10 mouse cellular contexts compared by ENCODE assay signal in genomic region chr5:129730344-129730743, GRCm38 (mm10). TPM values are rescaled to one million over a fixed set of nuclear protein-coding genes. Genes with fewer than 3 reads are reported as not detected.
DNase-seq lines count a peak whose midpoint lies in the region; ATAC-seq and TF ChIP-seq lines count a peak whose summit lies in the region.
"Had no signal": no experiment of that assay in that cellular context is flagged by ENCODE, and none has a peak within 500 bp of the region (broad histone marks: within the 10 kb centered on the region; RNA-seq: fewer than 3 reads in every experiment).

No protein-coding gene starts in this region.

- peak overlapping the region; percentile 29; the same call in 1 of the 2 replicates for H3K27ac ChIP-seq in hindbrain, embryonic 16.5 days (ENCODE audit: low read depth, low read length)
- no peak overlapping the region; the same call in 1 of the 2 replicates for H3K27ac ChIP-seq in lung, postnatal 0 days (ENCODE audit: low read length)
- H3K27ac ChIP-seq in midbrain, embryonic 11.5 days (ENCODE audit: low read depth, low read length) = no peak overlapping the region
- H3K27ac ChIP-seq: neural tube, embryonic 12.5 days had no signal

- DNase-seq in G1E (ENCODE audit: low spot score) = peak; percentile 4
- DNase-seq in adrenal gland, adult 2 months = peak; percentile 76
- DNase-seq in fibroblast of lung, adult 2 months (ENCODE audit: low read depth) = peak; percentile 73
- peak; percentile 32 for DNase-seq in lung, postnatal 0 days (ENCODE audit: low spot score)
- DNase-seq in frontal cortex, adult 2 months (ENCODE audit: extremely low spot score in 1 of 2, low spot score in 1 of 2) = no peak
- DNase-seq in midbrain, embryonic 11.5 days (ENCODE audit: low spot score, missing footprints) = no peak
- DNase-seq in thymus, adult 18-20 months = no peak

- TF ChIP-seq CTCF in G1E (IDR thresholded peaks at IDR 0.05; ENCODE audit: low read depth, low read length) = no peak
- TF ChIP-seq CTCF in lung, postnatal 0 days (IDR thresholded peaks at IDR 0.05) = no peak

- H3K4me2 ChIP-seq in hindbrain, embryonic 16.5 days (ENCODE audit: low read length) = no peak overlapping the region
- H3K4me2 ChIP-seq in lung, postnatal 0 days (replicated peaks; ENCODE audit: low read depth, low read length) = no peak overlapping the region
- no peak overlapping the region for H3K4me2 ChIP-seq in midbrain, embryonic 11.5 days
- H3K4me2 ChIP-seq: neural tube, embryonic 12.5 days had no signal

- no peak for TF ChIP-seq EP300 in lung, postnatal 0 days (IDR thresholded peaks at IDR 0.05)

- H3K9me3 ChIP-seq in G1E (replicated peaks) = no peaks in the 10 kb centered on the region
- no peaks in the 10 kb centered on the region for H3K9me3 ChIP-seq in hindbrain, embryonic 16.5 days (ENCODE audit: control insufficient read depth, low read length)
- H3K9me3 ChIP-seq in lung, postnatal 0 days (ENCODE audit: low read length) = no peaks in the 10 kb centered on the region
- H3K9me3 ChIP-seq in midbrain, embryonic 11.5 days (ENCODE audit: control insufficient read depth, low read length) = no peaks in the 10 kb centered on the region
- H3K9me3 ChIP-seq: neural tube, embryonic 12.5 days had no signal

- H3K36me3 ChIP-seq in G1E (replicated peaks) = peaks cover 51% of the 10 kb centered on the region
- H3K36me3 ChIP-seq in hindbrain, embryonic 16.5 days (ENCODE audit: control insufficient read depth, insufficient read depth, low read length) = no peaks in the 10 kb centered on the region
- no peaks in the 10 kb centered on the region for H3K36me3 ChIP-seq in lung, postnatal 0 days (ENCODE audit: insufficient read depth, low read length)
- H3K36me3 ChIP-seq in midbrain, embryonic 11.5 days (ENCODE audit: control insufficient read depth, insufficient read depth, low read length) = no peaks in the 10 kb centered on the region
- H3K36me3 ChIP-seq: neural tube, embryonic 12.5 days had no signal

- peak; percentile 32; the same call in 1 of the 2 replicates for ATAC-seq in G1E (ENCODE audit: extremely low read depth, insufficient number of reproducible peaks, low FRiP score, poor library complexity, severe bottlenecking)
- no peak for ATAC-seq in hindbrain, embryonic 16.5 days
- peak; percentile 41 for ATAC-seq in lung, postnatal 0 days
- ATAC-seq in midbrain, embryonic 11.5 days (ENCODE audit: low FRiP score) = no peak

- H3K9ac ChIP-seq in hindbrain, embryonic 16.5 days (ENCODE audit: low read depth, low read length) = no peak overlapping the region; the same call in 1 of the 2 replicates
- 0 out of 2 replicates have a peak overlapping the region, but pooled peaks have one; percentile 2 for H3K9ac ChIP-seq in lung, postnatal 0 days (replicated peaks; ENCODE audit: low read depth)
- no peak overlapping the region for H3K9ac ChIP-seq in midbrain, embryonic 11.5 days (ENCODE audit: low read length)
- H3K9ac ChIP-seq: neural tube, embryonic 12.5 days had no signal

- WGBS in hindbrain, embryonic 16.5 days = 89% methylated on average over 11 of the region's 11 CpGs
- 50% methylated on average over 11 of the region's 11 CpGs for WGBS in lung, postnatal 0 days
- 90% methylated on average over 11 of the region's 11 CpGs for WGBS in midbrain, embryonic 11.5 days

- H3K27me3 ChIP-seq in G1E (ENCODE audit: insufficient read depth, low read length) = no peaks in the 10 kb centered on the region
- H3K27me3 ChIP-seq in hindbrain, embryonic 16.5 days (replicated peaks; ENCODE audit: control insufficient read depth, insufficient read depth, low read length) = no peaks in the 10 kb centered on the region
- H3K27me3 ChIP-seq in lung, postnatal 0 days (replicated peaks; ENCODE audit: insufficient read depth, low read length) = no peaks in the 10 kb centered on the region
- H3K27me3 ChIP-seq in midbrain, embryonic 11.5 days (ENCODE audit: control insufficient read depth, insufficient read depth, low read length) = no peaks in the 10 kb centered on the region
- H3K27me3 ChIP-seq: neural tube, embryonic 12.5 days had no signal

- H3K4me1 ChIP-seq in G1E (ENCODE audit: insufficient read depth, low read depth, low read length) = peaks cover 53% of the 10 kb centered on the region
- H3K4me1 ChIP-seq in hindbrain, embryonic 16.5 days (ENCODE audit: control insufficient read depth, insufficient read depth, low read depth, low read length) = peaks cover 11% of the 10 kb centered on the region
- peaks cover 10% of the 10 kb centered on the region for H3K4me1 ChIP-seq in lung, postnatal 0 days (ENCODE audit: insufficient read depth, low read depth, low read length)
- no peaks in the 10 kb centered on the region; the same call in 1 of the 2 replicates for H3K4me1 ChIP-seq in midbrain, embryonic 11.5 days (ENCODE audit: control insufficient read depth, insufficient read depth, low read length)

- H3K4me3 ChIP-seq in G1E (ENCODE audit: low read depth, low read length) = peak overlapping the region; percentile 47; the same call in 1 of the 2 replicates
- H3K4me3 ChIP-seq in hindbrain, embryonic 16.5 days (ENCODE audit: low read length) = no peak overlapping the region
- H3K4me3 ChIP-seq in lung, postnatal 0 days (ENCODE audit: low read depth, low read length) = no peak overlapping the region
- no peak overlapping the region for H3K4me3 ChIP-seq in midbrain, embryonic 11.5 days (ENCODE audit: low read depth, low read length)
- H3K4me3 ChIP-seq: neural tube, embryonic 12.5 days had no signal

RNA-seq across cellular contexts. Expression of gene Nipsnap2, which starts 5.5 kb away (rescaled TPM):
- total RNA-seq in G1E (2014; fragmentation: Nextera tagmentation) = 76.7 and 101 TPM in 2 replicates
- 59.9 TPM in 2 replicates for total RNA-seq in G1E (2017)
- polyA plus RNA-seq in G1E (2012) = 41.5 and 56.0 TPM in 2 replicates
- 100 to 1,000 TPM; 121 to 123 TPM for total RNA-seq in adrenal gland, adult 2 months (2021)
- 35.0 and 44.8 TPM in 2 replicates for polyA plus RNA-seq in adrenal gland, adult 2 months (2012; rRNA removed)
- polyA plus RNA-seq in hindbrain, embryonic 16.5 days (2015; fragmentation: Nextera tagmentation; extraction: Ambion mirVana) = 96.4 and 98.7 TPM in 2 replicates
- 99.8 and 102 TPM in 2 replicates for polyA plus RNA-seq in lung, postnatal 0 days (2015; fragmentation: Nextera tagmentation; extraction: Ambion mirVana)
- polyA plus RNA-seq in frontal cortex, adult 2 months (2012; rRNA removed) = 118 and 124 TPM in 2 replicates
- 83.6 and 89.0 TPM in 2 replicates for polyA plus RNA-seq in midbrain, embryonic 11.5 days (2014; fragmentation: Nextera tagmentation; extraction: Ambion mirVana)

RNA-seq across cellular contexts. Expression of gene Mrps17, which starts 15.0 kb away (rescaled TPM):
- 138 and 144 TPM in 2 replicates for total RNA-seq in G1E (2014; fragmentation: Nextera tagmentation)
- 146 and 158 TPM in 2 replicates for total RNA-seq in G1E (2017)
- 17.0 and 42.2 TPM in 2 replicates for polyA plus RNA-seq in G1E (2012)
- total RNA-seq in adrenal gland, adult 2 months (2021) = 10 to 100 TPM; 88.0 to 94.4 TPM
- polyA plus RNA-seq in adrenal gland, adult 2 months (2012; rRNA removed) = 52.1 and 61.4 TPM in 2 replicates
- 171 and 176 TPM in 2 replicates for polyA plus RNA-seq in hindbrain, embryonic 16.5 days (2015; fragmentation: Nextera tagmentation; extraction: Ambion mirVana)
- polyA plus RNA-seq in lung, postnatal 0 days (2015; fragmentation: Nextera tagmentation; extraction: Ambion mirVana) = 135 and 143 TPM in 2 replicates
- polyA plus RNA-seq in frontal cortex, adult 2 months (2012; rRNA removed) = 104 and 105 TPM in 2 replicates
- polyA plus RNA-seq in midbrain, embryonic 11.5 days (2014; fragmentation: Nextera tagmentation; extraction: Ambion mirVana) = 180 and 189 TPM in 2 replicates

RNA-seq across cellular contexts. Expression of gene Sept14, which starts 22.0 kb away (rescaled TPM):
- total RNA-seq in G1E (2014; fragmentation: Nextera tagmentation) (not detected in 2 replicates), G1E (2017) (not detected in 2 replicates)
- not detected in 2 replicates for polyA plus RNA-seq in G1E (2012)
- total RNA-seq in adrenal gland, adult 2 months (2021) = under 1 TPM in 1 of 2 experiments, not detected in 1; 0.46 TPM
- polyA plus RNA-seq in adrenal gland, adult 2 months (2012; rRNA removed) = not detected in 2 replicates
- polyA plus RNA-seq in hindbrain, embryonic 16.5 days (2015; fragmentation: Nextera tagmentation; extraction: Ambion mirVana) = not detected in 2 replicates
- not detected in 2 replicates for polyA plus RNA-seq in lung, postnatal 0 days (2015; fragmentation: Nextera tagmentation; extraction: Ambion mirVana)
- polyA plus RNA-seq in frontal cortex, adult 2 months (2012; rRNA removed) = 0.08 TPM in 1 of 2 replicates, not detected in the other
- polyA plus RNA-seq in midbrain, embryonic 11.5 days (2014; fragmentation: Nextera tagmentation; extraction: Ambion mirVana) = not detected in 2 replicates
- polyA plus RNA-seq: cortical plate, adult 2 months; neural tube, embryonic 12.5 days had no signal

RNA-seq across cellular contexts. Expression of gene Psph, which starts 56.9 kb away (rescaled TPM):
- 21.0 and 25.1 TPM in 2 replicates for total RNA-seq in G1E (2014; fragmentation: Nextera tagmentation)
- total RNA-seq in G1E (2017) = 17.9 and 22.2 TPM in 2 replicates
- polyA plus RNA-seq in G1E (2012) = 14.5 and 47.5 TPM in 2 replicates
- 10 to 100 TPM; 20.8 to 23.4 TPM for total RNA-seq in adrenal gland, adult 2 months (2021)
- polyA plus RNA-seq in adrenal gland, adult 2 months (2012; rRNA removed) = 48.7 and 49.3 TPM in 2 replicates
- 35.2 and 42.4 TPM in 2 replicates for polyA plus RNA-seq in hindbrain, embryonic 16.5 days (2015; fragmentation: Nextera tagmentation; extraction: Ambion mirVana)
- polyA plus RNA-seq in lung, postnatal 0 days (2015; fragmentation: Nextera tagmentation; extraction: Ambion mirVana) = 20.8 and 21.4 TPM in 2 replicates
- 18.9 and 25.2 TPM in 2 replicates for polyA plus RNA-seq in frontal cortex, adult 2 months (2012; rRNA removed)
- polyA plus RNA-seq in midbrain, embryonic 11.5 days (2014; fragmentation: Nextera tagmentation; extraction: Ambion mirVana) = 42.2 and 42.3 TPM in 2 replicates

Comparison
In these comparisons a context has a peak if more than half of its experiments do, and no peak if none do; other contexts are left out.
1. ATAC-seq: peak in G1E (single experiment) and lung, postnatal 0 days (single experiment); none in hindbrain, embryonic 16.5 days (single experiment) and midbrain, embryonic 11.5 days (single experiment).
2. DNase-seq: peak in G1E (single experiment), adrenal gland, adult 2 months (single experiment), fibroblast of lung, adult 2 months (single experiment) and lung, postnatal 0 days (single experiment); none in frontal cortex, adult 2 months (0 of 2), midbrain, embryonic 11.5 days (single experiment) and thymus, adult 18-20 months (0 of 2).